Mouse (Mus musculus) heart, embryonic 13.5 days (tissue): ENCODE measurements at regions not wholly inside any gene's neighbourhood (a gene's known extent, or its start where the extent isn't known, plus 50 kb on each side); places are given as distances from the start of the nearest gene placed in this dataset.

Experiments
- ATAC-seq: fragments of 200-750 bp; cut with Nextera tagmentation; 2 replicates; pipeline ENCODE4 v1.8.0; 2017; ENCODE audit warnings: moderate TSS enrichment; ENCODE audit not compliant: insufficient number of reproducible peaks, low FRiP score, low TSS enrichment; ENCODE audit errors: extremely low read depth
- H3K27ac ChIP-seq: fragments of 300-500 bp; sonication (generic); replicated peaks from 2 replicates; pipeline ENCODE4 v1.5.1; 2015; ENCODE audit warnings: moderate library complexity, mild to moderate bottlenecking, inconsistent platforms
- H3K27me3 ChIP-seq: fragments of 300-500 bp; sonication (generic); replicated peaks from 2 replicates; pipeline ENCODE4 v1.6.1; 2015; ENCODE audit warnings: mild to moderate bottlenecking, inconsistent platforms
- H3K36me3 ChIP-seq: fragments of 300-500 bp; sonication (generic); 2 replicates; pipeline ENCODE4 v1.6.1; 2015; ENCODE audit warnings: mild to moderate bottlenecking, inconsistent platforms
- H3K4me1 ChIP-seq: fragments of 300-500 bp; sonication (generic); 2 replicates; pipeline ENCODE4 v1.6.1; 2015; ENCODE audit warnings: inconsistent platforms
- H3K4me2 ChIP-seq: fragments of 300-500 bp; sonication (generic); 2 replicates; pipeline ENCODE4 v1.6.1; 2015; ENCODE audit warnings: inconsistent platforms, mild to moderate bottlenecking, moderate library complexity
- H3K4me3 ChIP-seq: fragments of 300-500 bp; sonication (generic); 2 replicates; pipeline ENCODE4 v1.5.1; 2015; ENCODE audit warnings: moderate library complexity, mild to moderate bottlenecking, inconsistent platforms
- H3K9ac ChIP-seq: fragments of 300-500 bp; sonication (generic); 2 replicates; pipeline ENCODE4 v1.6.1; 2015; ENCODE audit warnings: inconsistent platforms, mild to moderate bottlenecking, moderate library complexity
- H3K9me3 ChIP-seq: fragments of 300-500 bp; sonication (generic); 2 replicates; pipeline ENCODE4 v1.6.1; 2016; ENCODE audit warnings: inconsistent platforms
- WGBS: fragments of 180-500 bp; shearing (Covaris S2); methylation state at CpG from one replicate; pipeline ENCODE4 v1.1.7; 2015; ENCODE audit warnings: mixed read lengths; 5-methylcytosine and 5-hydroxymethylcytosine counted together

DNA sequence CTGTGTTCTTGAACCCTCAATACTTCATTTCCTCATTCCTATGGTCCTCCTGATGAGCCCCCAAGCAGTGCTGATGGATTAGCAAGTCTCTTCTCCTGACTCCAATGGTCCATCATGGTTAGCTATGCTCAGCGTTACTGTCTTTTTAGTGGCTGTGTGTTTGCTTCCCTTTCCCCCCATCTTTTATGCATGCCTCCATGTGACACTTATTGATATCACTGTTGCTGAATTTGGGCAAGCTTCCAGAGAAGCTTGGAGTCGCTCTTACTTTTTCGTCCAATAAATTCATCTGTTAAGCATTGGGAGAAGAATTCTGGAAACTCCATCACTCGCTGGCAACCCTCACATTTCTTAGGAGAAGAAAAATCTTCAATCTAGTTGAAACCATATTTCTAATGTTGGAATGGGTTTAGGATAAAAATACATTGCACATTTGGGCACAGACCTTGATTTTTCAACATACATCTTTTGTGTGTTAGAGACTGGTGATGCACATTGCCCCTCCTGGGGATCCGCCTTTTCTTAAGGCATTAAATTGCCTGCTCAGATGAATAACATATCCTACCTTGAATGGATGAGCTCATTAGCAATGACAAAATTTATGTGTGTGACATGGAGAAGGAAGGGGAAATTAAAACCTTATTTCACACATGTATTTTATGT lies 107.7 kb upstream of the 4933402D24Rik start:
- WGBS, result 64% methylated on average over 5 of the region's 5 CpGs
- Histone ChIP-seq H3K36me3 (no peaks in the 10 kb centered on the region), H3K4me1 (no peaks in the 10 kb centered on the region), H3K4me3 (no peak overlapping the region), H3K27ac (no peak overlapping the region), H3K9me3 (no peaks in the 10 kb centered on the region), H3K27me3 (no peaks in the 10 kb centered on the region), H3K9ac (no peak overlapping the region), H3K4me2 (no peak overlapping the region)
- no peak for ATAC-seq

DNA sequence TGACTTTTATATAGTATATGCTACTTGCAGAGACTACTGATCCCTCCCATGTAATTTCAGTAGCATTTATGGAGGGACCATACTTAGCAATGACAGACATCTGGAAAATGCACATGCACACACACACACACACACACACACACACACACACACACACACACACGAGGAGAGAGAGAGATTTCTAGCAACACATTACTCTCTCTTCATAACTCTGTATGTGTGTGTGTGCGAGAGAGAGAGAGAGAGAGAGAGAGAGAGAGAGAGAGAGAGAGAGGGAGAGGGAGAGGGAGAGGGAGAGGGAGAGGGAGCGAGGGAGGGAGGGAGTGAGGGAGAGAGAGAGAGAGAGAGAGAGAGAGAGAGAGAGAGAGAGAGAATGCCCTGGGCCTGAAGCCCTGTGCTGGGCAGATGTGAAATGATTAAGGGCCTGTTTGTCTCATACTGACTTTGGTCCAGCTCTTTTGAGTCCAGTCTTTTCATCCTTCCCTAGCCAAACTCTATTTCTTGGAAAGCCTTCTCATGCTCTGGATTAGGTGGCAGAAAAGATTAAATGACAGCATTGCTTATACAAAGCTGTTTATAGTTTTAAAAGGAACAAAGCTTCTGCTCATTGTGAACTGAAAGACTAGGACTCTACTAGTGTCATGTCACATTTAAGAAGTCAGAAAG lies 106.4 kb upstream of the 4933402D24Rik start:
- H3K4me2 ChIP-seq, result no peak overlapping the region
- H3K4me3 ChIP-seq, result no peak overlapping the region
- WGBS, result 60% methylated on average over 1 of the region's 3 CpGs
- H3K27me3 ChIP-seq, result no peaks in the 10 kb centered on the region
- no peaks in the 10 kb centered on the region for H3K36me3 ChIP-seq
- H3K9ac ChIP-seq, result no peak overlapping the region
- no peaks in the 10 kb centered on the region for H3K9me3 ChIP-seq
- no peaks in the 10 kb centered on the region for H3K4me1 ChIP-seq
- no peak for ATAC-seq
- no peak overlapping the region for H3K27ac ChIP-seq

DNA sequence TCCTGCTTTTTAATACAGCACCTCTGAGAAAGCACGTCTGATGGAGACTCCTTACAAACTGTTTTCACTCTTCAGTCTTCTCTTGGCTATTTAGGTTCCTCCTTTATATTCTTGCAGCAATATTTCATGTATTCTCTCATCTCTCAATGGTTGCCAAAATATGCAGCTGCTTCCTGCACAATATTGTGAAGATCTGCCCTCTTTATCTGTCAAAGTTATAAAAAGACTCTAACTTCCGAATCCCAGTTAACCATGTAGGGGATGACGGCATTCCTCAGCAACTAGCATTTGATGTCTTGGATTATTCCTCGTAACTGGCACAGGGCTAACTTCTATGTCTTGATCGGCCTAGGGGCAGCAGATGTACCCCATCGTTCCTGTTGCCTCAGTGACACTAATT lies 102.8 kb upstream of the 4933402D24Rik start:
- H3K36me3 ChIP-seq, result no peaks in the 10 kb centered on the region
- no peak overlapping the region for H3K4me3 ChIP-seq
- H3K4me2 ChIP-seq, result no peak overlapping the region
- no peak for ATAC-seq
- no peak overlapping the region for H3K27ac ChIP-seq
- no peaks in the 10 kb centered on the region for H3K9me3 ChIP-seq
- H3K9ac ChIP-seq, result no peak overlapping the region
- WGBS, result 64% methylated on average over 6 of the region's 6 CpGs
- no peaks in the 10 kb centered on the region for H3K27me3 ChIP-seq
- no peaks in the 10 kb centered on the region for H3K4me1 ChIP-seq

DNA sequence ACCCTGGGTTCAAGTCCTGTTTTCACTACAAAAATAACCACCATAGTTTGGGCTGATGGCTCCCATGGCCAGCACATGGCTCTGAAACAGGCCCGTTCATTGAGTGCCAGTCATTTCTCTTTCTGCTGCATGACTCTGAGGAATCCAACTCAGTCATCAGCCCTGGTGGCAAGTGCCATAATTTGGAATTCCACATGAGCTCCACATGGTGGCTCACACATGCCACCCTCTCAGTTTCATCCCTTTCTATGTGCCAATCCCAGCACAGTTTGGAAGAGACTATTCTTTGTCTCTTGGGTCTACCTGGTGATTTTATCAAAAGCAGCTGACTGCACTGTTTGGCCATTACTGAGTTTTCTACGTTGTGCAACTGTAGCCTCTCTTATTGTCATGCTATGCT lies 100.3 kb upstream of the 4933402D24Rik start:
- 82% methylated on average over 2 of the region's 2 CpGs for WGBS
- Histone ChIP-seq H3K36me3 (no peaks in the 10 kb centered on the region), H3K9ac (no peak overlapping the region), H3K27me3 (no peaks in the 10 kb centered on the region), H3K27ac (no peak overlapping the region), H3K4me1 (no peaks in the 10 kb centered on the region), H3K4me2 (no peak overlapping the region), H3K9me3 (no peaks in the 10 kb centered on the region), H3K4me3 (no peak overlapping the region)
- no peak for ATAC-seq

DNA sequence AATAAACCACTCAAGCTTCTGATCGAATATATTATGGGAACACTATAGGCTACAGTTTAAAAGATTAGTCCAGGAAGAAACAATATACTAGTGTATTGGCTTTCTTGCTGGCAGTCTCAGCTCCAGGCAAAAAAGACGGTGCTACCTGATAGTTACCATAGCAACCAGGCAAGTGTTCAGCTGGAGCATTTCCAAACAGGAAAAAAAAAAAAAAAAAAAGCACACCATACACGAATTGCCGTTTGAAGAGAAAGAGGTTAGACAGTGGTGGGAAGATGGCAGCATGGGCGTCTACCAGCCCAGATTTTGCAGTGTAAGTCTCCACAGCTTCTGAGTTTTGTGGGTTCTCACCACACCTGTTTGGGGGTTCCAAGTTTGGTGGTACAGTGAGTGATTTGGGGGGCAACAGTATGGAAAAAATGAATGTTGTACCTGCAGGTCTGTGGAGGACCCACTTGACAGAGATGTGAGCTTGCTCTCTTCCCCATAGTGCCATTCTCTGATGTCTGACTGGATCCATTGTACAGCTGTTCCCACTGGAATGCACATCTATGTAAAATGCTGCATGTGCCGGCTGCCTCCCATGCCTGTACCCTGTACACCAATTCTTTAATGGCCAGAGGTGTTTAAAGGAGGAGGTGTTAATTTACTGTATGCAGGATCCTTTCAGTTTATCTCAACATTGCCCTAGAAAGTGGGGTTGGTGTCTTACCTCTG lies 89.0 kb upstream of the 4933402D24Rik start:
- H3K27me3 ChIP-seq, result no peaks in the 10 kb centered on the region
- no peaks in the 10 kb centered on the region for H3K9me3 ChIP-seq
- ATAC-seq, result no peak
- no peak overlapping the region for H3K4me3 ChIP-seq
- no peak overlapping the region for H3K27ac ChIP-seq
- no peak overlapping the region for H3K9ac ChIP-seq
- peaks cover 13% of the 10 kb centered on the region for H3K4me1 ChIP-seq
- WGBS, result 33% methylated on average over 6 of the region's 6 CpGs
- no peaks in the 10 kb centered on the region for H3K36me3 ChIP-seq
- 0 out of 2 replicates have a peak overlapping the region, but pooled peaks have one; percentile 18 for H3K4me2 ChIP-seq

DNA sequence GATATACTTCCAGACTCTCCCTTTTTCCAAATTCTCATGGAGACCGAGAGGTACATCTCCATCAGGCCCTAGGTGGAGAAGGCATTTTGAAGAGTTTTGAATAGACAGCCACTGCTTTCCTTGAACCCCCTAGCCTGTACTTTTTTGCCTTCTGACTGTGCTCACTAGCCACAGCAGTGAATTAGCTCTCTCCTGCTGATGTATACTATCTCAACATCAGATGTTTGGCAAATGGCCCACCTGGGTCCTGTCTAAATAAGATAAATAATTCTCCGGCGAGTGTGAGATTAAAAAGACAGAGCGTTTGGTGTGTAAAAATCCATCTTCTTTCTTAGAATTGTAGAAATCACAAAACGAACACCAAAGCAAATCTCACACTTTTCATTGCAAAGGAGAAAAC lies 88.4 kb upstream of the 4933402D24Rik start:
- H3K4me1 ChIP-seq, result peaks cover 13% of the 10 kb centered on the region
- no peaks in the 10 kb centered on the region for H3K9me3 ChIP-seq
- no peak for ATAC-seq
- H3K27me3 ChIP-seq, result no peaks in the 10 kb centered on the region
- H3K27ac ChIP-seq, result no peak overlapping the region
- WGBS, result 49% methylated on average over 5 of the region's 5 CpGs
- no peak overlapping the region for H3K4me3 ChIP-seq
- no peaks in the 10 kb centered on the region for H3K36me3 ChIP-seq
- 0 out of 2 replicates have a peak overlapping the region, but pooled peaks have one; percentile 18 for H3K4me2 ChIP-seq
- H3K9ac ChIP-seq, result no peak overlapping the region

DNA sequence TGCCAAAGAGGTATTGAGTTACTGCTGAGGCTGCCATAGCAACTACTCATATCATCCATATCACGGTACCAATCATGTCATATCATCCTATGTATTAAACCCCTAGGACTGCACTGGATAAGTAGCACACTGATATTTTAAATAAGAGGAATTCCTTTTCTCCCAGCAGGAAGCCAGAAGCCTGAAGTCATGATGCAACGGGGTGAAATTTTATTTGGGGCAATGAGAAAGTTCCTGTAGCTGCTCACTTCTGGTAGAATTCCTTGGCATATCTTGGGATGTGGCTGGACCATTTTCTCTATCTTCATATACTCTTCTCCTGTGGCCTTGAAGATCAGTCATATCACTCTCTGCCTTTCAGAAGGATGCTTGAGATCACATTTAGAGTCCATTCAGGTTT lies 87.3 kb upstream of the 4933402D24Rik start:
- ATAC-seq, result no peak
- Histone ChIP-seq H3K9me3 (no peaks in the 10 kb centered on the region), H3K36me3 (no peaks in the 10 kb centered on the region), H3K27me3 (no peaks in the 10 kb centered on the region), H3K4me2 (no peak overlapping the region), H3K9ac (no peak overlapping the region), H3K4me3 (no peak overlapping the region), H3K27ac (no peak overlapping the region), H3K4me1 (peaks cover 13% of the 10 kb centered on the region)
- WGBS, result 75% methylated on average over 2 of the region's 2 CpGs

DNA sequence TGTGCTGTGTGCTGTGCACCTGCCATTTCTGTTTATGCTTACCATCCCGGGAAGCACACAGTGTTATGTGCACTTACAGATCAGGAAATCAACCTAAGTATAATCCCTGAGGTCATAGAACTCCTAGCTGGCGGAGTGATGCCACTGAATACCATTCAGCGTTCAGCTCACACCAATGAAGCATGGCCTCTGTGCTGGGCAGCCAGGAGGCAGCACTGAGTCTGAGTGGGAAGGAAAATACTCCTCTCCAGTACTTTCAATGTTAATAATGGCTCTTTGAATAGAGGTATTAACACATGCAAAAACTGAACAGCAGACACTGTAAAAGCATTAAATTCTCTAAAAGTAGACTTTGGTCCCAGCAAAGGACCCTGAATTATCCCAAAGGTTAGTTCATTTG lies 85.7 kb upstream of the 4933402D24Rik start:
- ATAC-seq, result no peak
- H3K4me3 ChIP-seq, result no peak overlapping the region

DNA sequence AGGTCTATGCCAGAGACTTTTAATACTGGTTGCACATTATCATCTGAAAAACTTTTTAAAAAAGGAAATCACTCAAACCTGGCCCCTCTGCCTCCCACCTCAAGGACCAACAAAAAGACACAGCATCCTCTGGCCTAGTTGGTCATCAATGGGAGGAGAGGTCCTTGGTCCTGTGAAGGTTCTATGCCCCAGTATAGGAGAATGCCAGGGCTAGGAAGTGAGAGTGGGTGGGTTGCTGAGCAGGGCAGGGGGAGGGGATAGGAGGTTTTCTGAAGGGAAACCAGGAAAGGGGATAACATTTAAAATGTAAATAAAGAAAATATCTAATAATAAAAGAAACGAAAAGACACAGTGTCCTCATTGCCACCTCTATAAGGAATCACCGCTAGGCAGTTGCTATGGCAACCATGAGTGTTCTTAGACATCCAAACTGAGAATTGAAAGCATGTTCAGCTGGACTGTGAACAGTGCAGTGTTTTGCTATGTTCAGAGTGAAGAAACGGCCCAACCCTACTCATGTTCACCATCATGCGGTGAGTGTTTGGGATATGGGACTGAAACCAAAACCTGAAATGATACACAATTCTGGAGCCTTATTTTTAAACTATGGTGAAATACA lies 82.5 kb upstream of the 4933402D24Rik start:
- 76% methylated on average over 4 of the region's 4 CpGs for WGBS
- ATAC-seq, result no peak
- no peak overlapping the region for H3K4me3 ChIP-seq
- H3K9me3 ChIP-seq, result no peaks in the 10 kb centered on the region
- no peak overlapping the region for H3K4me2 ChIP-seq
- H3K4me1 ChIP-seq, result no peaks in the 10 kb centered on the region
- no peak overlapping the region for H3K9ac ChIP-seq
- H3K27me3 ChIP-seq, result no peaks in the 10 kb centered on the region
- H3K27ac ChIP-seq, result no peak overlapping the region
- H3K36me3 ChIP-seq, result no peaks in the 10 kb centered on the region

More for the DNA sequence above, 85.7 kb upstream of the 4933402D24Rik start:
- H3K27me3 ChIP-seq, result no peaks in the 10 kb centered on the region
- H3K4me2 ChIP-seq, result no peak overlapping the region
- no peaks in the 10 kb centered on the region for H3K9me3 ChIP-seq
- peaks cover 13% of the 10 kb centered on the region for H3K4me1 ChIP-seq
- no peak overlapping the region for H3K27ac ChIP-seq
- WGBS, result 64% methylated on average over 3 of the region's 3 CpGs
- H3K9ac ChIP-seq, result no peak overlapping the region
- no peaks in the 10 kb centered on the region for H3K36me3 ChIP-seq

DNA sequence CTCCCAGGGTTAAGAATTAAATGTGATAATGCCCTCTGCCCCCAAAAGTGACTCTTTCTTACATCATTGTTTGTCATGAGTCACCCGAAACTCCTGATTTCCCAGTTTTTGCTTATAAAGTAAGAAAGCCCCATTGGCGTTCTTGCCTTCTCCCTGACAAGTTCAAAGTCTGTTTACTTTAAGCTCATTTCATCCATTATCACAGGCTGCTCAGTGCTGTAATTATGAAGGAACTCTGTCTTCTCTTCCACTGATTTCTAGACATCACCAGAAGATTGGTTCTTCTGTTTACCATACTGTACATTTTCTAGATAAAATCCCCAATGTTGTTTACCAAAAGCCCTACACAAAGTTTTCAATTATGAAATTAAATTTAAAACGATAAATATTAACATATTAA lies 81.2 kb upstream of the 4933402D24Rik start:
- Histone ChIP-seq H3K9ac (no peak overlapping the region), H3K9me3 (no peaks in the 10 kb centered on the region), H3K4me3 (no peak overlapping the region), H3K36me3 (no peaks in the 10 kb centered on the region), H3K27me3 (no peaks in the 10 kb centered on the region), H3K4me2 (no peak overlapping the region), H3K4me1 (no peaks in the 10 kb centered on the region), H3K27ac (no peak overlapping the region)
- ATAC-seq, result no peak
- WGBS, result 60% methylated on average over 3 of the region's 3 CpGs

DNA sequence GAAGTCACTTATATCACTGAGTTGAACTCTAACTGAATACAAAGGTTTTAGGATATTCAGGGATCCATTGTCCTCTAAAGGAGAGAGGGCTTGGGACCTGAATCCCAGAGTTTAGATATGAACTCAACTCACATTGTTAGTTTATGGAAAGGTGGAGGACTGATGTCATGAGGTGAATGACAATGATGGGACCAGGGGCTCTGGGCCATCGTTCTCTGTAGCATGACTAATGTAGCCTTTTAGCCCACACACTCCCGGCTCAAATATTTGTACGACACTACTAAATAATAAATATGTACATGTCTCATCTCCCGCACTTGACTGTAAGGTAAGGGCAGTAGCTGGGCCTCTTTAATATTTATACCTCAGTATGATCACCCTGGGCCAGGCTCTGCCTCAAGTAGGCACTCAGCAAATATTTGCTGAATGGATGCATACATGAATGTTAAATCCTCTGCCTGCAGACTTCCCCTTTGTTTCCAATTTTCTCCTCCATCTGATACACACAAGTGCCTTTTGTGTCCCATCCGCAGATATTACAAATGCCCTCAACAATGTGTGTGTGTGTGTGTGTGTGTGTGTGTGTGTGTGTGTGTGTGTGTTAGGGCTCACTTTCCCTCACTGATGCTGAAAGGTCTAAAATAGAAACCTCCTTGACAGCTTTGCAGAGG lies 59.2 kb upstream of the 4933402D24Rik start:
- Histone ChIP-seq H3K27ac (no peak overlapping the region), H3K4me2 (no peak overlapping the region), H3K9me3 (no peaks in the 10 kb centered on the region), H3K4me1 (no peaks in the 10 kb centered on the region), H3K36me3 (no peaks in the 10 kb centered on the region), H3K4me3 (no peak overlapping the region), H3K27me3 (no peaks in the 10 kb centered on the region), H3K9ac (no peak overlapping the region)
- 76% methylated on average over 5 of the region's 5 CpGs for WGBS
- no peak for ATAC-seq
